Mouse (Mus musculus): ENCODE data around the gene Inpp5d.

DNA sequence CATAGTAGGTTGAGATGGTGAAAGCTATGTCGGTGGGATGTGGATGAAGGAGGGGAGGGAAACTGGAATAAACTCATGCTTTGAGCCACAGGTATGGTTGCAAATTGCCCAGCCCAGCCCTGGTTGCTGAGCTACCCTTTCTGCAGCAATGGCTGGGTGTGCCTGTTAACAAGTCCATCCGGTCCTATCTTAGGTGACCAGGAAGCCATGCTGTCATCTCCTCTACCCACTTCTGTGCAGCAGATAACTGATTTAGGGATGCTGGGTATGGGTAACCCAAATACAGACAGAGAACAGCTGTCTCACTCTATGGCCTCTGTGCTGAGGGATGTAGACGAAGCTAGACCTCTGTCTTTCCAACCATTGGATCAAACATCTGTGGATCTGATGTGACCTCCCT lies 86.2 kb downstream of the Inpp5d start:
- TF ChIP-seq TAL1 (IDR thresholded peaks at IDR 0.05; ENCODE audit: low read length), result peak; percentile 86
- TF ChIP-seq GATA1 (IDR thresholded peaks at IDR 0.05; ENCODE audit: low read length), result peak; percentile 80

All from erythroblast, embryonic 14.5 days (primary cell).